8 mouse cellular contexts compared by ENCODE assay signal in genomic region chr13:74522481-74523237, GRCm38 (mm10). TPM values are rescaled to one million over a fixed set of nuclear protein-coding genes. Genes with fewer than 3 reads are reported as not detected.
DNase-seq lines count a peak whose midpoint lies in the region; ATAC-seq and TF ChIP-seq lines count a peak whose summit lies in the region.

No protein-coding gene starts in this region.

- peak overlapping the region; percentile 45 to 54; a peak in 3 of 4 replicates for H3K4me3 ChIP-seq in MEL (ENCODE audit: control insufficient read depth in 1 of 2, insufficient read depth in 1 of 2, low read depth in 2 of 2, low read length in 2 of 2)
- peak overlapping the region; percentile 61 for H3K4me3 ChIP-seq in layer of hippocampus, adult 2 months
- peak overlapping the region; percentile 44 for H3K4me3 ChIP-seq in lung, embryonic 14.5 days (ENCODE audit: low read depth, low read length)
- H3K4me3 ChIP-seq in thymus, adult 2 months (ENCODE audit: control insufficient read depth, insufficient read depth, low read length), result peak overlapping the region; percentile 96

- peak overlapping the region; percentile 70 for H3K4me2 ChIP-seq in lung, embryonic 14.5 days

- peak overlapping the region; percentile 14 for H3K9ac ChIP-seq in MEL (ENCODE audit: control insufficient read depth, low read depth, low read length, poor library complexity, severe bottlenecking)
- H3K9ac ChIP-seq in lung, embryonic 14.5 days, result peak overlapping the region; percentile 56

- TF ChIP-seq POLR2A in MEL (IDR thresholded peaks at IDR 0.05; ENCODE audit: control insufficient read depth in 1 of 2, insufficient read depth in 1 of 2, low read depth in 1 of 2, low read length in 2 of 2, poor library complexity in 1 of 2), result no peak
- peak; percentile 75 for TF ChIP-seq POLR2A in thymus, adult 2 months (IDR thresholded peaks at IDR 0.05; ENCODE audit: control insufficient read depth, extremely low read depth, insufficient read depth, low read length, poor library complexity)

- WGBS in lung, embryonic 14.5 days, result 2% methylated on average over 15 of the region's 15 CpGs
- WGBS in thymus, adult 2 months, result 3% methylated on average over 15 of the region's 15 CpGs

- ATAC-seq in lung, embryonic 14.5 days (ENCODE audit: insufficient read depth), result peak; percentile 99
- ATAC-seq in neutrophil, adult 5-6 weeks (ENCODE audit: extremely low read depth, insufficient number of reproducible peaks, low FRiP score, poor library complexity, severe bottlenecking), result peak; percentile 96

- no peak overlapping the region for H3K27ac ChIP-seq in MEL (ENCODE audit: control insufficient read depth, low read depth, low read length)
- H3K27ac ChIP-seq in layer of hippocampus, adult 2 months, result peak overlapping the region; percentile 84
- H3K27ac ChIP-seq in lung, embryonic 14.5 days (ENCODE audit: low read depth), result peak overlapping the region; percentile 91
- H3K27ac ChIP-seq in thymus, adult 2 months (ENCODE audit: control insufficient read depth, insufficient read depth, low read length), result peak overlapping the region; percentile 99

- DNase-seq in MEL (ENCODE audit: low read depth, low spot score), result peak; percentile 32
- DNase-seq in cerebellum, adult 8-10 months, result peak; percentile 18
- peak; percentile 62 for DNase-seq in forelimb bud, embryonic 11.5 days (ENCODE audit: low read depth, low spot score)
- peak; percentile 80 for DNase-seq in heart, postnatal 4 days
- peak; percentile 64 to 75 for DNase-seq in layer of hippocampus, adult 2 months (ENCODE audit: low spot score in 2 of 2)
- DNase-seq in lung, embryonic 14.5 days, result peak; percentile 89
- DNase-seq in thymus, adult 2 months, result peak; percentile 84

- no peaks in the 10 kb centered on the region for H3K36me3 ChIP-seq in MEL (ENCODE audit: control insufficient read depth in 1 of 2, insufficient read depth in 2 of 2, low read length in 2 of 2)
- H3K36me3 ChIP-seq in lung, embryonic 14.5 days (ENCODE audit: insufficient read depth), result no peaks in the 10 kb centered on the region
- H3K36me3 ChIP-seq in thymus, adult 2 months (ENCODE audit: control insufficient read depth, insufficient read depth, low read length), result no peaks in the 10 kb centered on the region

- no peaks in the 10 kb centered on the region for H3K79me2 ChIP-seq in MEL (ENCODE audit: control insufficient read depth, insufficient read depth, low read length, poor library complexity)

- H3K9me3 ChIP-seq in MEL (replicated peaks; ENCODE audit: insufficient read depth, low read length), result no peaks in the 10 kb centered on the region
- no peaks in the 10 kb centered on the region for H3K9me3 ChIP-seq in lung, embryonic 14.5 days (ENCODE audit: low read depth, low read length)

- no peak for TF ChIP-seq EP300 in MEL (IDR thresholded peaks at IDR 0.05; ENCODE audit: low read depth in 1 of 2, low read length in 2 of 2)

- TF ChIP-seq RAD21 in MEL (IDR thresholded peaks at IDR 0.05; ENCODE audit: low read depth, low read length), result no peak

- H3K4me1 ChIP-seq in MEL (ENCODE audit: control insufficient read depth in 1 of 2, insufficient read depth in 2 of 2, low read length in 2 of 2), result no peaks in the 10 kb centered on the region
- no peaks in the 10 kb centered on the region for H3K4me1 ChIP-seq in lung, embryonic 14.5 days (ENCODE audit: insufficient read depth)
- H3K4me1 ChIP-seq in thymus, adult 2 months (replicated peaks; ENCODE audit: control insufficient read depth, insufficient read depth, low read length), result peaks cover 10% of the 10 kb centered on the region

- no peaks in the 10 kb centered on the region; a peak in 1 of 4 replicates for H3K27me3 ChIP-seq in MEL (ENCODE audit: control insufficient read depth in 1 of 2, insufficient read depth in 2 of 2, low read length in 2 of 2)
- no peaks in the 10 kb centered on the region for H3K27me3 ChIP-seq in lung, embryonic 14.5 days (ENCODE audit: insufficient read depth, low read length)
- H3K27me3 ChIP-seq in thymus, adult 2 months (ENCODE audit: control insufficient read depth, insufficient read depth, low read length), result no peaks in the 10 kb centered on the region

- no peak for TF ChIP-seq CTCF in MEL (IDR thresholded peaks at IDR 0.05 in 2 of 3, conservative IDR thresholded peaks at IDR 0.05 in 1 of 3; ENCODE audit: control insufficient read depth in 1 of 3, insufficient read depth in 1 of 3, low read depth in 2 of 3, low read length in 3 of 3, poor library complexity in 1 of 3, severe bottlenecking in 1 of 3)
- no peak for TF ChIP-seq CTCF in layer of hippocampus, adult 2 months (conservative IDR thresholded peaks at IDR 0.05)
- peak; percentile 24; the same call in 1 of the 2 replicates for TF ChIP-seq CTCF in lung, embryonic 14.5 days (IDR thresholded peaks at IDR 0.05; ENCODE audit: low read depth)
- TF ChIP-seq CTCF in thymus, adult 2 months (IDR thresholded peaks at IDR 0.05; ENCODE audit: borderline replicate concordance, control insufficient read depth, extremely low read depth, insufficient read depth, low read length, poor library complexity), result no peak

TF ChIP-seq in MEL, 35 proteins besides CTCF, POLR2A, EP300 and RAD21:
- TF ChIP-seq RCOR1 (IDR thresholded peaks at IDR 0.05; ENCODE audit: low read depth, low read length) (peak; percentile 56; the same call in 1 of the 2 replicates), TBP (IDR thresholded peaks at IDR 0.05; ENCODE audit: low read depth, low read length) (no peak)

RNA-seq across cellular contexts. Expression of gene Zfp825, which starts 28.9 kb away (rescaled TPM):
- total RNA-seq in MEL (2012; rRNA removed), result 5.5 and 6.1 TPM in 2 replicates
- polyA plus RNA-seq in MEL (2012; ENCODE audit: insufficient read depth in 1 of 2, insufficient read length in 2 of 2, low read depth in 1 of 2, low replicate concordance in 2 of 2, missing spikeins in 1 of 2), result 100 to 1,000 TPM in 1 of 2 experiments, 1 to 10 TPM in 1; 4.4 to 426 TPM
- total RNA-seq in heart, postnatal 4 days (2021), result 1 to 10 TPM; 5.7 to 6.7 TPM
- 1 to 10 TPM; 6.7 to 7.2 TPM for total RNA-seq in layer of hippocampus, adult 2 months (2021)
- polyA plus RNA-seq in lung, embryonic 14.5 days (2014; fragmentation: Nextera tagmentation; extraction: Ambion mirVana), result 20.5 and 22.6 TPM in 2 replicates
- 12.8 and 14.6 TPM in 2 replicates for total RNA-seq in neutrophil, adult 5-6 weeks (2017)
- polyA plus RNA-seq in thymus, adult 2 months (2012; rRNA removed), result 0.98 and 1.1 TPM in 2 replicates

Comparison
In these comparisons a context has a peak if more than half of its experiments do, and no peak if none do; other contexts are left out.
1. DNase-seq: peak in every context shown above with its lines; median percentile 89 in lung, embryonic 14.5 days; 84 in thymus, adult 2 months; 80 in heart, postnatal 4 days; 70 in layer of hippocampus, adult 2 months; 62 in forelimb bud, embryonic 11.5 days; 32 in MEL; 18 in cerebellum, adult 8-10 months.
2. H3K4me3 ChIP-seq: peak in every context shown above with its lines; median percentile 96 in thymus, adult 2 months; 61 in layer of hippocampus, adult 2 months; 50 in MEL; 44 in lung, embryonic 14.5 days.